Comparison of ENCODE assay signal across 8 mouse cellular contexts in the genomic region with DNA sequence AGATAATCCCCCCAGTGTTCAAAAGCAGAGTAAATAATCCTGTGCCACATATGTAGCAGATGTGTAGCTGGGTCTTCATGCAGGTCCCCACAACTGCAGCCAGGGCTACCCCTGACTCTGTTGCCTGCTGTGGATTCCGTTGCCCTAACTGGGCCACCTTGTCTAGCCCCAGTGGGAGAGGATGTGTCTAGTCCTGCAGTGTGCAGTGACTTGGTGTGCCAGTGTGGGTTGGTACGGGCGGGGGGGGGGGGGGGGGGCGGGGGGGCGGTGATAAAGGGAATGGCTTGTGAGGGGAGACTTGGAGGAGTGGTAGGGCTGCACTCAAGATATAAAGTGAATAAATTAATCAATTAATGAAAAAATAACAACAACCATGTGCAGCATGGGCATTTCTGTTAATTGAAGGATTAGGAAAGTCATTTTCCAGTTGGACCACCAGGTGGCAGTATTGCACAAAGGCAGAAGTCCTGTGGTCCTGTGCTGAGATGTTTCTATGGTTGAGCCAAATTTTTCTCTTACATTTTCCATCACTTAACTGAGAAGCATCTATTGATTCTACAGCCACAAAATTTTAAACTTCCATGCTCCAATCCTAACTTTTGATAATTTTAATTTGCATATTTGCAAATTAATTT. TPM values are rescaled to one million over a fixed set of nuclear protein-coding genes. Genes with fewer than 3 reads are reported as not detected.
DNase-seq lines count a peak whose midpoint lies in the region.
"Had no signal": no experiment of that assay in that cellular context is flagged by ENCODE, and none has a peak within 500 bp of the region (broad histone marks: within the 10 kb centered on the region; RNA-seq: fewer than 3 reads in every experiment).

No protein-coding gene starts in this region.

- H3K27me3 ChIP-seq in embryonic facial prominence, embryonic 10.5 days (replicated peaks; ENCODE audit: low read depth, poor library complexity, severe bottlenecking), result no peaks in the 10 kb centered on the region

- H3K9me3 ChIP-seq in embryonic facial prominence, embryonic 10.5 days, result no peaks in the 10 kb centered on the region

- no peaks in the 10 kb centered on the region for H3K36me3 ChIP-seq in embryonic facial prominence, embryonic 10.5 days (replicated peaks)

- no peaks in the 10 kb centered on the region for H3K4me1 ChIP-seq in embryonic facial prominence, embryonic 10.5 days

- WGBS in embryonic facial prominence, embryonic 10.5 days, result 31% methylated on average over 4 of the region's 5 CpGs

- no peak overlapping the region for H3K4me3 ChIP-seq in embryonic facial prominence, embryonic 10.5 days

- peak; percentile 51 for DNase-seq in testis, postnatal 10 days (ENCODE audit: low spot score)
- no peak for DNase-seq in testis, postnatal 14 days (ENCODE audit: low spot score)
- peak; percentile 61 for DNase-seq in adrenal gland, postnatal 14 days
- DNase-seq in embryonic facial prominence, embryonic 10.5 days (ENCODE audit: low spot score), result peak; percentile 42
- DNase-seq in kidney, adult 8-10 months, result peak; percentile 13 to 15
- peak; percentile 56 for DNase-seq in lung, postnatal 14 days
- DNase-seq in right cerebral cortex, postnatal 14 days, result peak; percentile 49

- no peak overlapping the region for H3K27ac ChIP-seq in embryonic facial prominence, embryonic 10.5 days (replicated peaks)

RNA-seq across cellular contexts. Expression of a gene that starts 21.7 kb away (rescaled TPM):
- 6.5 and 7.6 TPM in 2 replicates for total RNA-seq in adrenal gland, postnatal 14 days (2021)
- polyA plus RNA-seq in embryonic facial prominence, embryonic 10.5 days (2016; fragmentation: Nextera tagmentation; extraction: Ambion mirVana), result 19.3 and 20.5 TPM in 2 replicates

RNA-seq across cellular contexts. Expression of a gene that starts 22.7 kb away (rescaled TPM):
- not detected in 2 replicates for total RNA-seq in adrenal gland, postnatal 14 days (2021)
- not detected in 2 replicates for polyA plus RNA-seq in embryonic facial prominence, embryonic 10.5 days (2016; fragmentation: Nextera tagmentation; extraction: Ambion mirVana)
- total RNA-seq: hematopoietic stem cell, adult 5-6 weeks had no signal
